Mouse (Mus musculus) myocyte (in vitro differentiated cells): ENCODE measurements around the gene Vill. TPM values are rescaled to one million over a fixed set of nuclear protein-coding genes. Genes with fewer than 3 reads are reported as not detected.

Experiments used
- H3K27me3 ChIP-seq: one replicate; pipeline ENCODE4 v1.6.1; 2011; ENCODE audit not compliant: control insufficient read depth, insufficient read depth, insufficient read length
- H3K36me3 ChIP-seq: one replicate; pipeline ENCODE4 v1.6.1; 2011; ENCODE audit not compliant: control insufficient read depth, insufficient read depth
- H3K4me2 ChIP-seq: one replicate; pipeline ENCODE4 v1.6.1; 2011; ENCODE audit warnings: low read depth, control low read depth
- H3K4me3 ChIP-seq: one replicate; pipeline ENCODE4 v1.5.1; 2011; ENCODE audit warnings: mild to moderate bottlenecking, control low read depth, moderate library complexity
- H3K79me2 ChIP-seq: one replicate; pipeline ENCODE4 v1.6.1; 2011; ENCODE audit not compliant: control insufficient read depth, insufficient read depth
- H3ac ChIP-seq: one replicate; pipeline ENCODE4 v1.6.1; 2011; ENCODE audit not compliant: control insufficient read depth, insufficient read length
- CEBPB ChIP-seq: IDR thresholded peaks from 2 replicates; pipeline ENCODE4 v1.6.1; 2011; ENCODE audit warnings: mild to moderate bottlenecking, moderate library complexity; ENCODE audit not compliant: poor library complexity, insufficient read depth, severe bottlenecking
- E2F4 ChIP-seq: IDR thresholded peaks from one replicate; pipeline ENCODE4 v1.6.1; 2011; ENCODE audit warnings: mild to moderate bottlenecking, control low read depth, moderate library complexity; ENCODE audit not compliant: insufficient read depth
- MAX ChIP-seq: IDR thresholded peaks from one replicate; pipeline ENCODE4 v1.6.1; 2011; ENCODE audit warnings: low read depth, mild to moderate bottlenecking, control low read depth
- MYOD1 ChIP-seq, 3 experiments: IDR thresholded peaks; one replicate each; pipeline ENCODE4 v1.6.1; 2011; ENCODE audit warnings: control low read depth in 2 of 3, low read depth in 2 of 3, mild to moderate bottlenecking in 2 of 3, moderate library complexity in 1 of 3; ENCODE audit not compliant: insufficient read length in 2 of 3, control insufficient read depth in 1 of 3
- MYOG ChIP-seq, 3 experiments: IDR thresholded peaks; one replicate each; pipeline ENCODE4 v1.6.1; 2011; ENCODE audit warnings: control low read depth in 2 of 3, low read depth in 2 of 3, mild to moderate bottlenecking in 2 of 3; ENCODE audit not compliant: insufficient read length in 2 of 3, control insufficient read depth in 1 of 3, insufficient read depth in 1 of 3
- POLR2A ChIP-seq: IDR thresholded peaks from one replicate; pipeline ENCODE4 v1.6.1; 2011; ENCODE audit warnings: low read depth, mild to moderate bottlenecking, control low read depth, moderate library complexity; ENCODE audit not compliant: insufficient read length
- POLR2AphosphoS2 ChIP-seq: IDR thresholded peaks from one replicate; pipeline ENCODE4 v1.6.1; 2011; ENCODE audit warnings: low read depth, control low read depth; ENCODE audit not compliant: insufficient read length
- REST ChIP-seq: IDR thresholded peaks from one replicate; pipeline ENCODE4 v1.6.1; 2011; ENCODE audit warnings: mild to moderate bottlenecking, control low read depth, moderate library complexity; ENCODE audit not compliant: insufficient read depth, insufficient read length
- SRF ChIP-seq: IDR thresholded peaks from one replicate; pipeline ENCODE4 v1.6.1; 2011; ENCODE audit warnings: low read depth; ENCODE audit not compliant: control insufficient read depth, insufficient read length
- TCF12 ChIP-seq: IDR thresholded peaks from one replicate; pipeline ENCODE4 v1.6.1; 2011; ENCODE audit warnings: mild to moderate bottlenecking, control low read depth; ENCODE audit not compliant: poor library complexity, insufficient read depth, severe bottlenecking
- TCF3 ChIP-seq: IDR thresholded peaks from one replicate; pipeline ENCODE4 v1.6.1; 2011; ENCODE audit warnings: low read depth, control low read depth; ENCODE audit not compliant: insufficient read length
- USF1 ChIP-seq: IDR thresholded peaks from one replicate; pipeline ENCODE4 v1.6.1; 2011; ENCODE audit warnings: low read depth, mild to moderate bottlenecking, control low read depth, moderate library complexity
- polyA plus RNA-seq: library from polyadenylated mRNA; unstranded; fragments of >200 nt; fragmentation: generic; extraction: Trizol; gene quantifications from one replicate; pipeline ENCODE4 v1.2.1, GENCODE M21; 2012; ENCODE audit warnings: missing spikeins

Gene Vill
- polyA plus RNA-seq, 1 experiment: 1.4 TPM

DNA sequence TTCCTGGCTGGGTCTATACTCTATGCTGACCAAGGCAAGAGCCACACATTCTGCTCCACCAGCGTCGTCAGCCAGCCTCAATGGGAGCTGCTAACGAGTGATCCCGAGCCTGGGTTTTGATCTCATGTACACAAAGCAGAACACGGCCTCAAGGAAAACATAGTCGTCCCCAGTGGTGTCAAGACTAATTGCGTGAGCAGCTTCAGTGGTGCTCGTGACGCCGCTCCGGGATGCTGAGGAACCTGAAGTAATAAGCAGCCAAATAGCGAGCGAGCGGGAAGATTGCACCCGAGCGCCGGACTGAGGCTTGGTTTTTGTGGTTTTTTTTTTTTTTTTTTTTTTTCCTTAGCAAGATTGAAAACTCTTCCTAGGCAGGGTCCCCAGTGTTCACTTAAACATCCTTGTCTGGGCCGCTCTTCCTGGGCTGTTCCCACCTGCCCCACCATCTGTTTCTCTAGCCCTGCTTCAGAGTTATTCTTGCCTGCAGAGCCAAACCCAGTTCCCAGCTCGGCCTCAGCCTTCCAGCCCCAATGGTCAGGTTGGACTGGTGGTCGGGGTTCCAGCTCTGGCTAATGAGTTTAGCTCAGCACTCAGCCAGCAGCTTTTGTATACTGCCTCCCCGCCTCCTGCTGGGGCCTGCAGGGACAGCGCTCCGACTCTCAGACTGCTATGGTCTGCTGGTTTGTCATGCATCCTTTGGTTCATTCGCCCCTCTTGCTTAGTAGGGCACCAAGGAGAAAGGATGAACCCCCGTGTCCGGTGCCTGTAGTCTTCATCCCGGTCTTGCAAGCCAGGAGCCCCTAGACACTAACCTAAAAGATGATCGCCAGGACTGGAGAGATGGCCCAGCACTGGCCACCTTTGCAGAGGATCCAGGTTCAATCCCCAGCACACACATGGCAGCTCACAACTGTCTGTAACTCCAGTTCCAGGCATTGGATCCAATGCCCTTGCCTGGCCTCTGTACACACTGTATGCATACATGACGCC is 17.6 kb upstream of the Vill start:
- H3ac ChIP-seq: no peak overlapping the region
- H3K79me2 ChIP-seq: no peaks in the 10 kb centered on the region
- H3K4me3 ChIP-seq: no peak overlapping the region
- H3K4me2 ChIP-seq: peak overlapping the region; percentile 39
- H3K27me3 ChIP-seq: no peaks in the 10 kb centered on the region
- H3K36me3 ChIP-seq: no peaks in the 10 kb centered on the region
- no peak for TF ChIP-seq MYOG (IDR thresholded peaks at IDR 0.05; ENCODE audit: control insufficient read depth in 1 of 3, insufficient read depth in 1 of 3, insufficient read length in 2 of 3, low read depth in 2 of 3)
- TF ChIP-seq USF1: no peak
- no peak for TF ChIP-seq E2F4
- TF ChIP-seq CEBPB: no peak
- TF ChIP-seq TCF12: no peak
- TF ChIP-seq SRF: no peak
- TF ChIP-seq MAX: no peak
- TF ChIP-seq POLR2AphosphoS2: no peak
- TF ChIP-seq POLR2A: no peak
- no peak for TF ChIP-seq MYOD1 (IDR thresholded peaks at IDR 0.05; ENCODE audit: control insufficient read depth in 1 of 3, insufficient read length in 2 of 3, low read depth in 2 of 3)
- no peak for TF ChIP-seq TCF3
- no peak for TF ChIP-seq REST

DNA sequence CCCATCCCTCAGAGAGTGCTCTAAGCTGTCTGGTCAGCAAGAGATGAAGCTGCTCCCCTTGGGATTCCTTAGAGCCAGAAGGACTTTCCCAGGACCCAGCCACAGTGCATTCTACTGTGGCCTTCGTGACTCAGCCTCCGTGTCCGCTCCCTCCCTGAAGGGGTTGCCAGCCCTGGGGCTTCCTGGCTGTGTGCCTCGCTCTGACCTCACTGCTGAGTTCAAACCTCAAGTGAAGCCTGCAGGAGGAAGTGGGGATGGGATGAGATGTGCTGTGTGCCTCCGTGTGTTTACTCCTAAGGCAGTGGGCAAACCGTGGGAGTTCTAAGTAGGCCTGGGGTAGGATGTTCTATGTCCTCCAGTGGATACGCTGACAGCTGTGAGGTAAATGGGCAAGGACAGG is 16.7 kb upstream of the Vill start:
- H3K4me3 ChIP-seq: no peak overlapping the region
- no peaks in the 10 kb centered on the region for H3K36me3 ChIP-seq
- TF ChIP-seq MYOD1 (IDR thresholded peaks at IDR 0.05; ENCODE audit: control insufficient read depth in 1 of 3, insufficient read length in 2 of 3, low read depth in 2 of 3) (peak in 1 of 3 experiments; percentile 8), REST (no peak), E2F4 (no peak), SRF (no peak)
- H3ac ChIP-seq: no peak overlapping the region
- H3K4me2 ChIP-seq: peak overlapping the region; percentile 40
- H3K27me3 ChIP-seq: no peaks in the 10 kb centered on the region
- no peaks in the 10 kb centered on the region for H3K79me2 ChIP-seq

DNA sequence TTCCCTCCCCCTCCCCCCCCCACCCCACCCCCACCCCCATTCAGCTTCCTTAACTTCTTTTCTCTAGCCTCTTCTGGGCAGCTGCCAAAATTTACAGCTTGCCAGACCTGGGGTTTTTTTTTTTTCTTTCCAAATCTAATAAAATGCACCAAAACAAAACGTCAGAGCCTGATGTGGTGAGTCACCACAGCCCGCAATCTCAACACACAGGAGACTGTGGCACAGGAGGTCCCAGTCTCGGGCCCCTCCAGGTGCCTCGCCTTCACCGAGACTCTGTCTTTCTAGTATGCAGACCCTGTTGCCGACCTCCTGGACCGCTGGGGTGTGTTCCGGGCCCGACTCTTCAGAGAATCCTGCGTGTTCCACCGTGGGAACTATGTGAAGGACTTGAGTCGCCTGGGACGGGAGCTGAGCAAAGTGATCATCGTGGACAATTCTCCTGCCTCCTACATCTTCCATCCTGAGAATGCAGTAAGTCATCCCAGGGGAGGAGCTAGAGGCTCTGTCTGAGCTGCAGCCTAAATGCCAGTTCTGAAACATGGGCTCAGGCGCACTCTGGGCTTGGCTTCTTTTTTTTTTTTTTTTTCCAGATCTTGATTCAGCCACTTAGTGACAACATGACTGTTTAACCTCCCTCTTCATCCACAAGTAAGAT is 15.4 kb upstream of the Vill start:
- Histone ChIP-seq H3ac (no peak overlapping the region), H3K36me3 (no peaks in the 10 kb centered on the region), H3K4me3 (no peak overlapping the region), H3K4me2 (peak overlapping the region; percentile 56), H3K27me3 (no peaks in the 10 kb centered on the region), H3K79me2 (no peaks in the 10 kb centered on the region)
- TF ChIP-seq POLR2A (no peak), MYOG (IDR thresholded peaks at IDR 0.05; ENCODE audit: control insufficient read depth in 1 of 3, insufficient read depth in 1 of 3, insufficient read length in 2 of 3, low read depth in 2 of 3) (no peak), E2F4 (no peak), USF1 (no peak), MAX (no peak), MYOD1 (IDR thresholded peaks at IDR 0.05; ENCODE audit: control insufficient read depth in 1 of 3, insufficient read length in 2 of 3, low read depth in 2 of 3) (no peak), POLR2AphosphoS2 (no peak), REST (no peak), TCF3 (no peak), TCF12 (no peak), CEBPB (no peak), SRF (no peak)

DNA sequence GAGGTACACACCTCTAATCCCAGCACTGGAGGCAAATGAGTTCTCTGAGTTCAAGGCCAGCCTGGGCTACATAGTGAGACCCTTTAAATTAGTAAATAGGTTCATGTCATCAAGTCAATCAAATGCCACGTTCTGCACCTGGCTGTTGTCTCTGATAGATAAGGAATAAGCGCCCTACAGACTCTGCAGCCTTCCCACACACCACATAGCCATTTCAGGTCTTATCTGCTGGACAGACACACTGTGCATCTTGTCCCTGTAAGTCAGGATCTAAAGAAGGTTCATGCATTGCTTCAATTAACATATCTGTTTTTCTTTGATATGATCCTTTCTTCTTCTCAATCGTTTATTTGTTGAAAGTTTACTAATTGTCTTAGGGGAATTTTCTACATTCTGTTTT is 14.0 kb upstream of the Vill start:
- Histone ChIP-seq H3K4me2 (no peak overlapping the region), H3K79me2 (no peaks in the 10 kb centered on the region), H3K4me3 (no peak overlapping the region), H3K27me3 (no peaks in the 10 kb centered on the region), H3ac (no peak overlapping the region), H3K36me3 (no peaks in the 10 kb centered on the region)
- TF ChIP-seq MYOD1 (IDR thresholded peaks at IDR 0.05; ENCODE audit: control insufficient read depth in 1 of 3, insufficient read length in 2 of 3, low read depth in 2 of 3) (no peak), SRF (no peak), TCF12 (no peak), POLR2AphosphoS2 (no peak), REST (no peak), MAX (no peak), USF1 (no peak)

DNA sequence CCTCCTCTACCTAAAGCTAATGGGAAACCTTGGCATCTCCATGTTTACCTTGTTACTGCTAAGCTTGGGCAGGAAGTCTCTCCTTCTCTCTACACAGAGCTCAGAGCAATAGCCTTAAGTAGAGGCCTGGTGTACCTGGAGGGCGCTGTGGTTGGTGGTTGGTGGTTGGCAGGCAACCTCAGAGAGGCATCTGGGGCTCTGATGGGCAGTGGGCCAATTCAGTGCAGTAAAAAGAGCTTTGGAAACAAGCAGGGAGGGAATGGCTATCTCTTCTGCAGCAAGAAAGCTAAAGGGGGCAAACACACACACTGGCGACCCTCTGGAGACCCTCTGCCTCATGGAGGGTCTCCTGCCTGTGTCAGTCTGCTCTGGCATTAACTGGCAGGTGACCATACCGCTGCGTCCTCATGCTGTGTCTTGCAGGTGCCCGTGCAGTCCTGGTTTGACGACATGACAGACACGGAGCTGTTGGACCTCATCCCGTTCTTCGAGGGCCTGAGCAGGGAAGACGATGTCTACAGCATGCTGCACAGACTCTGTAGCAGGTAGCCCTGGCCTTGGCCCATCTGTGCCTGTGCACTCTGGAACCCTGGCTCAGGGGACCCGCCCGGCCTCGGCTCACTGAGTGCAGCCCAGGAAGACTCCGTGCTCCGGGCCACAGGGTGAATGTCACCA is 12.3 kb upstream of the Vill start:
- Histone ChIP-seq H3K36me3 (no peaks in the 10 kb centered on the region), H3ac (no peak overlapping the region), H3K27me3 (no peaks in the 10 kb centered on the region), H3K4me3 (no peak overlapping the region), H3K4me2 (no peak overlapping the region), H3K79me2 (no peaks in the 10 kb centered on the region)
- no peak for TF ChIP-seq POLR2AphosphoS2
- no peak for TF ChIP-seq USF1
- TF ChIP-seq E2F4: no peak
- no peak for TF ChIP-seq CEBPB
- no peak for TF ChIP-seq MAX
